Mouse (Mus musculus) embryonic fibroblast, embryonic 13.5 days (primary cell): Measurements from ENCODE around the gene Hsd17b10. TPM values are rescaled to one million over a fixed set of nuclear protein-coding genes. Genes with fewer than 3 reads are reported as not detected.

Source experiments
- H3K27ac ChIP-seq: 2 replicates; pipeline ENCODE4 v1.5.1; 2012; ENCODE audit warnings: low read length, control low read depth, inconsistent platforms; ENCODE audit not compliant: insufficient read depth
- H3K4me1 ChIP-seq: 2 replicates; pipeline ENCODE4 v1.6.1; 2011; ENCODE audit warnings: low read length; ENCODE audit not compliant: control insufficient read depth, insufficient read depth
- H3K4me3 ChIP-seq: 2 replicates; pipeline ENCODE4 v1.5.1; 2011; ENCODE audit warnings: mild to moderate bottlenecking, control low read depth, low read length; ENCODE audit not compliant: insufficient read depth
- CTCF ChIP-seq: IDR thresholded peaks from 2 replicates; pipeline ENCODE4 v1.5.1; 2011; ENCODE audit warnings: mild to moderate bottlenecking, control low read depth, low read length, moderate library complexity, borderline replicate concordance; ENCODE audit not compliant: insufficient read depth
- POLR2A ChIP-seq: IDR thresholded peaks from 2 replicates; pipeline ENCODE4 v1.6.1; 2011; ENCODE audit warnings: low read depth, mild to moderate bottlenecking, control low read depth, low read length, moderate library complexity
- polyA plus RNA-seq: library from polyadenylated mRNA; stranded (reverse); fragments of >200 nt; gene quantifications from 2 replicates; pipeline ENCODE4 v1.2.4, GENCODE M21; 2011; ENCODE audit warnings: low read depth; ENCODE audit not compliant: missing spikeins, insufficient read length

The Hsd17b10 gene
- polyA plus RNA-seq, 1 experiment: 103 TPM

GRCm38 (mm10) chrX:152019294-152019693 is 17.6 kb downstream of the Hsd17b10 start:
- Histone ChIP-seq H3K4me1 (no peaks in the 10 kb centered on the region; the same call in 1 of the 2 replicates), H3K4me3 (no peak overlapping the region), H3K27ac (no peak overlapping the region)
- TF ChIP-seq POLR2A (no peak), CTCF (no peak)

GRCm38 (mm10) chrX:152039865-152040264 is 38.2 kb downstream of the Hsd17b10 start:
- Histone ChIP-seq H3K4me3 (no peak overlapping the region), H3K27ac (no peak overlapping the region), H3K4me1 (peaks cover 3% of the 10 kb centered on the region; the same call in 1 of the 2 replicates)
- no peak for TF ChIP-seq POLR2A
- no peak for TF ChIP-seq CTCF

DNA sequence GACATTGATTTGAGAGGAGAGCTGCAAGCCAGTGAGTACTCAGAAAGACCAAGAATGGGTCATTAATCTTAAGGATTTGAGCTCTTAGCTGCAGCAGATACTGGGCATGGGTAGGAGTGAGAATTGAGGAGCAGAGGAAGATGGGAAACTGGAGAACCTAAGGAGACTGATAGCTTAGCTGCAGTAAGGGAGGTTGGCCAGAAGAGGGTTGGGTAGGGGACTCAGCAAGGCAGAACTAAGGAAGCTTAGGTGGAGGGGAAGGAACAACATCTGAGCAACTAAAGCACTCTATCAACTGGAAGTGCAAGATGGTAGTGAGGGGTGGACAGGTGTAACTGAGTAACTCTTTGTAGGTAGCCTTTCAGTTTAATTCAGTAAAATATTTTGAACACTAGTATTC is 45.6 kb downstream of the Hsd17b10 start:
- no peaks in the 10 kb centered on the region for H3K4me1 ChIP-seq
- H3K27ac ChIP-seq: no peak overlapping the region
- no peak overlapping the region for H3K4me3 ChIP-seq
- TF ChIP-seq POLR2A (no peak), CTCF (no peak)

GRCm38 (mm10) chrX:152052546-152052945 is 50.9 kb downstream of the Hsd17b10 start:
- Histone ChIP-seq H3K27ac (no peak overlapping the region), H3K4me3 (no peak overlapping the region), H3K4me1 (no peaks in the 10 kb centered on the region)
- TF ChIP-seq POLR2A (no peak), CTCF (no peak)

Other genes starting within 250 kb of the Hsd17b10 start
- gene Huwe1, start 201.0 kb upstream of the Hsd17b10 start, polyA plus RNA-seq: 180 and 192 TPM in 2 replicates
- gene Ribc1, start 14.4 kb downstream of the Hsd17b10 start, polyA plus RNA-seq: 0.43 and 0.91 TPM in 2 replicates
- 83.5 and 97.5 TPM in 2 replicates for gene Smc1a, start 14.6 kb downstream of the Hsd17b10 start, polyA plus RNA-seq
- 10.1 and 11.9 TPM in 2 replicates for gene Iqsec2, start 142.4 kb downstream of the Hsd17b10 start, polyA plus RNA-seq
- 42.2 and 45.0 TPM in 2 replicates for gene Kdm5c, start 231.2 kb downstream of the Hsd17b10 start, polyA plus RNA-seq